Mouse (Mus musculus) MEL (cell line): ENCODE results near the gene Isg20l2.

Experiments
- CTCF ChIP-seq, 3 experiments: IDR thresholded peaks in 2 of 3; conservative IDR thresholded peaks in 1 of 3; 2 replicates each; pipeline ENCODE4 v1.5.1; 2011 to 2012; ENCODE audit warnings: low read length in 3 of 3, low read depth in 2 of 3, mild to moderate bottlenecking in 2 of 3, improper control_type of control experiment in 1 of 3, inconsistent platforms in 1 of 3, mixed read lengths in 1 of 3, moderate library complexity in 1 of 3; ENCODE audit not compliant: control insufficient read depth in 1 of 3, insufficient read depth in 1 of 3, poor library complexity in 1 of 3, severe bottlenecking in 1 of 3
- EP300 ChIP-seq, 2 experiments: IDR thresholded peaks; 2 replicates each; pipeline ENCODE4 v1.6.1; 2011; ENCODE audit warnings: improper control_type of control experiment in 2 of 2, low read length in 2 of 2, low read depth in 1 of 2, mild to moderate bottlenecking in 1 of 2
- NELFE ChIP-seq: IDR thresholded peaks from 2 replicates; pipeline ENCODE4 v1.6.1; 2011; ENCODE audit warnings: low read depth, low read length, improper control_type of control experiment
- POLR2A ChIP-seq, 2 experiments: IDR thresholded peaks; 2 replicates each; pipeline ENCODE4 v1.6.1; 2011 to 2012; ENCODE audit warnings: low read length in 2 of 2, mild to moderate bottlenecking in 2 of 2, control low read depth in 1 of 2, improper control_type of control experiment in 1 of 2, low read depth in 1 of 2, moderate library complexity in 1 of 2; ENCODE audit not compliant: control insufficient read depth in 1 of 2, insufficient read depth in 1 of 2, poor library complexity in 1 of 2
- POLR2AphosphoS2 ChIP-seq: IDR thresholded peaks from 2 replicates; pipeline ENCODE4 v1.6.1; 2011; ENCODE audit warnings: low read length, improper control_type of control experiment
- RAD21 ChIP-seq: IDR thresholded peaks from 2 replicates; pipeline ENCODE4 v1.6.1; 2011; ENCODE audit warnings: mild to moderate bottlenecking, low read depth, low read length, improper control_type of control experiment
- SIN3A ChIP-seq: IDR thresholded peaks from 2 replicates; pipeline ENCODE4 v1.6.1; 2012; ENCODE audit warnings: low read length, improper control_type of control experiment, inconsistent platforms
- TBP ChIP-seq: IDR thresholded peaks from 2 replicates; pipeline ENCODE4 v1.8.0; 2011; ENCODE audit warnings: low read depth, low read length, improper control_type of control experiment
- TCF12 ChIP-seq: IDR thresholded peaks from 2 replicates; pipeline ENCODE4 v1.6.1; 2014; ENCODE audit warnings: low read depth, mild to moderate bottlenecking, inconsistent platforms, low read length, improper control_type of control experiment, moderate library complexity
- ZMIZ1 ChIP-seq: IDR thresholded peaks from 2 replicates; pipeline ENCODE4 v1.6.1; 2012; ENCODE audit warnings: low read depth, mild to moderate bottlenecking, inconsistent platforms, low read length, improper control_type of control experiment, moderate library complexity
- ZNF384 ChIP-seq: IDR thresholded peaks from 2 replicates; pipeline ENCODE4 v1.6.1; 2012; ENCODE audit warnings: low read depth, mild to moderate bottlenecking, inconsistent platforms, low read length, improper control_type of control experiment

- no peak for TF ChIP-seq ZNF384
- TF ChIP-seq CTCF (IDR thresholded peaks at IDR 0.05 in 2 of 3, conservative IDR thresholded peaks at IDR 0.05 in 1 of 3; ENCODE audit: control insufficient read depth in 1 of 3, insufficient read depth in 1 of 3, low read depth in 2 of 3, low read length in 3 of 3, poor library complexity in 1 of 3, severe bottlenecking in 1 of 3) = no peak
- no peak for TF ChIP-seq POLR2A (IDR thresholded peaks at IDR 0.05; ENCODE audit: control insufficient read depth in 1 of 2, insufficient read depth in 1 of 2, low read depth in 1 of 2, low read length in 2 of 2, poor library complexity in 1 of 2)
- no peak for TF ChIP-seq ZMIZ1
- no peak for TF ChIP-seq NELFE
- no peak for TF ChIP-seq TBP
- TF ChIP-seq POLR2AphosphoS2 = no peak
- no peak for TF ChIP-seq RAD21
- TF ChIP-seq SIN3A = no peak
- TF ChIP-seq EP300 (IDR thresholded peaks at IDR 0.05; ENCODE audit: low read depth in 1 of 2, low read length in 2 of 2) = no peak
- no peak for TF ChIP-seq TCF12
Measured at GRCm38 (mm10) chr3:87971489-87972202, 41.5 kb downstream of the Isg20l2 start.
